Mouse (Mus musculus): ENCODE measurements around the gene Rhot2. TPM values are rescaled to one million over a fixed set of nuclear protein-coding genes. Genes with fewer than 3 reads are reported as not detected.

Rhot2 gene
- polyA plus RNA-seq, 1 experiment: 48.3 TPM

GRCm38 (mm10) chr17:25867836-25868600 lies 23.4 kb upstream of the Rhot2 start:
- Histone ChIP-seq H3K36me3 (ENCODE audit: control insufficient read depth, insufficient read depth) (no peaks in the 10 kb centered on the region), H3ac (ENCODE audit: control insufficient read depth, insufficient read length) (peak overlapping the region; percentile 25), H3K79me2 (ENCODE audit: control insufficient read depth, insufficient read depth) (no peaks in the 10 kb centered on the region), H3K27me3 (ENCODE audit: control insufficient read depth, insufficient read depth, insufficient read length) (no peaks in the 10 kb centered on the region), H3K4me2 (ENCODE audit: low read depth) (peak overlapping the region; percentile 99), H3K4me3 (peak overlapping the region; percentile 34)
- no peak for TF ChIP-seq TCF12 (IDR thresholded peaks at IDR 0.05; ENCODE audit: insufficient read depth, poor library complexity, severe bottlenecking)
- no peak for TF ChIP-seq POLR2AphosphoS2 (IDR thresholded peaks at IDR 0.05; ENCODE audit: insufficient read length, low read depth)
- no peak for TF ChIP-seq REST (IDR thresholded peaks at IDR 0.05; ENCODE audit: insufficient read depth, insufficient read length)
- TF ChIP-seq MYOD1 (IDR thresholded peaks at IDR 0.05; ENCODE audit: control insufficient read depth in 1 of 3, insufficient read length in 2 of 3, low read depth in 2 of 3): peak in 1 of 3 experiments; percentile 52
- no peak for TF ChIP-seq E2F4 (IDR thresholded peaks at IDR 0.05; ENCODE audit: insufficient read depth)
- no peak for TF ChIP-seq CEBPB (IDR thresholded peaks at IDR 0.05; ENCODE audit: insufficient read depth, poor library complexity, severe bottlenecking)
- peak in 2 of 3 experiments; percentile 34 to 67 for TF ChIP-seq MYOG (IDR thresholded peaks at IDR 0.05; ENCODE audit: control insufficient read depth in 1 of 3, insufficient read depth in 1 of 3, insufficient read length in 2 of 3, low read depth in 2 of 3)
- no peak for TF ChIP-seq POLR2A (IDR thresholded peaks at IDR 0.05; ENCODE audit: insufficient read length, low read depth)

GRCm38 (mm10) chr17:25867509-25867835 lies 22.8 kb upstream of the Rhot2 start:
- Histone ChIP-seq H3K79me2 (ENCODE audit: control insufficient read depth, insufficient read depth) (no peaks in the 10 kb centered on the region), H3K27me3 (ENCODE audit: control insufficient read depth, insufficient read depth, insufficient read length) (no peaks in the 10 kb centered on the region), H3K36me3 (ENCODE audit: control insufficient read depth, insufficient read depth) (no peaks in the 10 kb centered on the region), H3K4me2 (ENCODE audit: low read depth) (peak overlapping the region; percentile 99), H3ac (ENCODE audit: control insufficient read depth, insufficient read length) (no peak overlapping the region), H3K4me3 (peak overlapping the region; percentile 34)
- TF ChIP-seq MYOD1 (IDR thresholded peaks at IDR 0.05; ENCODE audit: control insufficient read depth in 1 of 3, insufficient read length in 2 of 3, low read depth in 2 of 3): no peak
- no peak for TF ChIP-seq REST (IDR thresholded peaks at IDR 0.05; ENCODE audit: insufficient read depth, insufficient read length)
- TF ChIP-seq POLR2A (IDR thresholded peaks at IDR 0.05; ENCODE audit: insufficient read length, low read depth): no peak
- no peak for TF ChIP-seq TCF12 (IDR thresholded peaks at IDR 0.05; ENCODE audit: insufficient read depth, poor library complexity, severe bottlenecking)
- TF ChIP-seq CEBPB (IDR thresholded peaks at IDR 0.05; ENCODE audit: insufficient read depth, poor library complexity, severe bottlenecking): no peak
- no peak for TF ChIP-seq E2F4 (IDR thresholded peaks at IDR 0.05; ENCODE audit: insufficient read depth)
- TF ChIP-seq MYOG (IDR thresholded peaks at IDR 0.05; ENCODE audit: control insufficient read depth in 1 of 3, insufficient read depth in 1 of 3, insufficient read length in 2 of 3, low read depth in 2 of 3): no peak
- no peak for TF ChIP-seq TCF3 (IDR thresholded peaks at IDR 0.05; ENCODE audit: insufficient read length, low read depth)
- TF ChIP-seq USF1 (IDR thresholded peaks at IDR 0.05; ENCODE audit: low read depth): no peak
- no peak for TF ChIP-seq SRF (IDR thresholded peaks at IDR 0.05; ENCODE audit: control insufficient read depth, insufficient read length, low read depth)
- TF ChIP-seq POLR2AphosphoS2 (IDR thresholded peaks at IDR 0.05; ENCODE audit: insufficient read length, low read depth): no peak
- no peak for TF ChIP-seq MAX (IDR thresholded peaks at IDR 0.05; ENCODE audit: low read depth)

GRCm38 (mm10) chr17:25866172-25866571 lies 21.5 kb upstream of the Rhot2 start:
- H3ac ChIP-seq (ENCODE audit: control insufficient read depth, insufficient read length): no peak overlapping the region
- no peak overlapping the region for H3K4me3 ChIP-seq
- H3K36me3 ChIP-seq (ENCODE audit: control insufficient read depth, insufficient read depth): no peaks in the 10 kb centered on the region
- H3K27me3 ChIP-seq (ENCODE audit: control insufficient read depth, insufficient read depth, insufficient read length): no peaks in the 10 kb centered on the region
- no peaks in the 10 kb centered on the region for H3K79me2 ChIP-seq (ENCODE audit: control insufficient read depth, insufficient read depth)
- TF ChIP-seq CEBPB (IDR thresholded peaks at IDR 0.05; ENCODE audit: insufficient read depth, poor library complexity, severe bottlenecking) (no peak), USF1 (IDR thresholded peaks at IDR 0.05; ENCODE audit: low read depth) (no peak), SRF (IDR thresholded peaks at IDR 0.05; ENCODE audit: control insufficient read depth, insufficient read length, low read depth) (no peak), POLR2A (IDR thresholded peaks at IDR 0.05; ENCODE audit: insufficient read length, low read depth) (no peak), E2F4 (IDR thresholded peaks at IDR 0.05; ENCODE audit: insufficient read depth) (no peak)
- no peak overlapping the region for H3K4me2 ChIP-seq (ENCODE audit: low read depth)

GRCm38 (mm10) chr17:25865288-25865687 lies 20.6 kb upstream of the Rhot2 start:
- H3K4me3 ChIP-seq: no peak overlapping the region
- no peak overlapping the region for H3K4me2 ChIP-seq (ENCODE audit: low read depth)
- H3K27me3 ChIP-seq (ENCODE audit: control insufficient read depth, insufficient read depth, insufficient read length): no peaks in the 10 kb centered on the region
- no peaks in the 10 kb centered on the region for H3K36me3 ChIP-seq (ENCODE audit: control insufficient read depth, insufficient read depth)
- TF ChIP-seq USF1 (IDR thresholded peaks at IDR 0.05; ENCODE audit: low read depth) (no peak), CEBPB (IDR thresholded peaks at IDR 0.05; ENCODE audit: insufficient read depth, poor library complexity, severe bottlenecking) (no peak), E2F4 (IDR thresholded peaks at IDR 0.05; ENCODE audit: insufficient read depth) (no peak), TCF12 (IDR thresholded peaks at IDR 0.05; ENCODE audit: insufficient read depth, poor library complexity, severe bottlenecking) (no peak), POLR2A (IDR thresholded peaks at IDR 0.05; ENCODE audit: insufficient read length, low read depth) (no peak), SRF (IDR thresholded peaks at IDR 0.05; ENCODE audit: control insufficient read depth, insufficient read length, low read depth) (no peak), MYOG (IDR thresholded peaks at IDR 0.05; ENCODE audit: control insufficient read depth in 1 of 3, insufficient read depth in 1 of 3, insufficient read length in 2 of 3, low read depth in 2 of 3) (no peak), REST (IDR thresholded peaks at IDR 0.05; ENCODE audit: insufficient read depth, insufficient read length) (no peak), POLR2AphosphoS2 (IDR thresholded peaks at IDR 0.05; ENCODE audit: insufficient read length, low read depth) (no peak), MAX (IDR thresholded peaks at IDR 0.05; ENCODE audit: low read depth) (no peak), MYOD1 (IDR thresholded peaks at IDR 0.05; ENCODE audit: control insufficient read depth in 1 of 3, insufficient read length in 2 of 3, low read depth in 2 of 3) (no peak)
- no peak overlapping the region for H3ac ChIP-seq (ENCODE audit: control insufficient read depth, insufficient read length)
- H3K79me2 ChIP-seq (ENCODE audit: control insufficient read depth, insufficient read depth): no peaks in the 10 kb centered on the region

- TF ChIP-seq TCF12 (IDR thresholded peaks at IDR 0.05; ENCODE audit: insufficient read depth, poor library complexity, severe bottlenecking) (no peak), MYOG (IDR thresholded peaks at IDR 0.05; ENCODE audit: control insufficient read depth in 1 of 3, insufficient read depth in 1 of 3, insufficient read length in 2 of 3, low read depth in 2 of 3) (no peak), POLR2AphosphoS2 (IDR thresholded peaks at IDR 0.05; ENCODE audit: insufficient read length, low read depth) (no peak), CEBPB (IDR thresholded peaks at IDR 0.05; ENCODE audit: insufficient read depth, poor library complexity, severe bottlenecking) (no peak), REST (IDR thresholded peaks at IDR 0.05; ENCODE audit: insufficient read depth, insufficient read length) (no peak), USF1 (IDR thresholded peaks at IDR 0.05; ENCODE audit: low read depth) (no peak), TCF3 (IDR thresholded peaks at IDR 0.05; ENCODE audit: insufficient read length, low read depth) (no peak), E2F4 (IDR thresholded peaks at IDR 0.05; ENCODE audit: insufficient read depth) (no peak), POLR2A (IDR thresholded peaks at IDR 0.05; ENCODE audit: insufficient read length, low read depth) (no peak), MAX (IDR thresholded peaks at IDR 0.05; ENCODE audit: low read depth) (no peak)
Observed at GRCm38 (mm10) chr17:25864311-25864710, 19.7 kb upstream of the Rhot2 start.

More at GRCm38 (mm10) chr17:25864311-25864710, 19.7 kb upstream of the Rhot2 start:
- no peaks in the 10 kb centered on the region for H3K36me3 ChIP-seq (ENCODE audit: control insufficient read depth, insufficient read depth)
- H3K4me3 ChIP-seq: no peak overlapping the region
- H3K79me2 ChIP-seq (ENCODE audit: control insufficient read depth, insufficient read depth): no peaks in the 10 kb centered on the region
- H3K27me3 ChIP-seq (ENCODE audit: control insufficient read depth, insufficient read depth, insufficient read length): no peaks in the 10 kb centered on the region
- no peak overlapping the region for H3ac ChIP-seq (ENCODE audit: control insufficient read depth, insufficient read length)
- H3K4me2 ChIP-seq (ENCODE audit: low read depth): no peak overlapping the region
